Mouse (Mus musculus) forebrain, postnatal 0 days (tissue): ENCODE results near the gene Uba1. TPM values are rescaled to one million over a fixed set of nuclear protein-coding genes. Genes with fewer than 3 reads are reported as not detected.
A peak's percentile ranks its signal among the peaks of the same experiment; 100 is the strongest.

Experiments used
- ATAC-seq: fragments of 200-750 bp; cut with Nextera tagmentation; 2 replicates; pipeline ENCODE4 v1.8.0; 2017; ENCODE audit warnings: mild to moderate bottlenecking, moderate library complexity
- DNase-seq: peaks from one replicate; pipeline ENCODE4 v3.0.0-alpha.2; 2015
- H3K27ac ChIP-seq: fragments of 300-500 bp; sonication (generic); 2 replicates; pipeline ENCODE4 v1.5.1; 2014; ENCODE audit warnings: low read depth, mild to moderate bottlenecking, antibody characterized with exemption, low read length, moderate library complexity, mixed read lengths
- H3K27me3 ChIP-seq: fragments of 300-500 bp; sonication (generic); 2 replicates; pipeline ENCODE4 v1.6.1; 2014; ENCODE audit warnings: mild to moderate bottlenecking, low read length, mixed read lengths; ENCODE audit not compliant: insufficient read depth
- H3K36me3 ChIP-seq: fragments of 300-500 bp; sonication (generic); 2 replicates; pipeline ENCODE4 v1.6.1; 2014; ENCODE audit warnings: mild to moderate bottlenecking, moderate library complexity; ENCODE audit not compliant: insufficient read depth
- H3K4me1 ChIP-seq: fragments of 300-500 bp; sonication (generic); 2 replicates; pipeline ENCODE4 v1.6.1; 2014; ENCODE audit warnings: antibody characterized with exemption; ENCODE audit not compliant: insufficient read depth
- H3K4me2 ChIP-seq: fragments of 300-500 bp; sonication (generic); 2 replicates; pipeline ENCODE4 v1.6.1; 2014; ENCODE audit warnings: low read depth, mild to moderate bottlenecking, moderate library complexity
- H3K4me3 ChIP-seq: fragments of 300-500 bp; sonication (generic); 2 replicates; pipeline ENCODE4 v1.5.1; 2014; ENCODE audit warnings: low read depth, low read length, mixed read lengths
- H3K9ac ChIP-seq: fragments of 300-500 bp; sonication (generic); 2 replicates; pipeline ENCODE4 v1.6.1; 2014; ENCODE audit warnings: mild to moderate bottlenecking
- H3K9me3 ChIP-seq: fragments of 300-500 bp; sonication (generic); 2 replicates; pipeline ENCODE4 v1.6.1; 2016; ENCODE audit warnings: low read length
- CTCF ChIP-seq: sonication (generic); IDR thresholded peaks from 2 replicates; pipeline ENCODE4 v1.5.1; 2016; ENCODE audit warnings: antibody characterized with exemption, control low read depth, low read depth
- WGBS: fragments of 180-500 bp; shearing (Covaris S2); extraction: QIAGEN DNeasy Blood & Tissue Kit; methylation state at CpG from one replicate; pipeline ENCODE4 v1.1.7; 2014; 5-methylcytosine and 5-hydroxymethylcytosine counted together
- polyA plus RNA-seq: library from polyadenylated mRNA; unstranded; fragments of >200 nt; fragmentation: Nextera tagmentation; extraction: Ambion mirVana; gene quantifications from 2 replicates; pipeline ENCODE4 v1.2.1, GENCODE M21; 2015
- total RNA-seq: library from RNA; depleted of rRNA; stranded (reverse); fragments of >200 nt; gene quantifications from 2 replicates; pipeline ENCODE4 v1.2.3, GENCODE M21; 2014

Gene Uba1
- total and polyA plus RNA-seq, 2 experiments from 2014 or later = 300 to 559 TPM

GRCm38 (mm10) chrX:20688068-20688547 lies 30.0 kb downstream of the Uba1 start:
- no peaks in the 10 kb centered on the region for H3K27me3 ChIP-seq
- 37% methylated on average over 33 of the region's 33 CpGs for WGBS
- peak overlapping the region; percentile 60 for H3K4me3 ChIP-seq
- ATAC-seq (peak; percentile 90), DNase-seq (peak; percentile 90)
- no peak for TF ChIP-seq CTCF
- H3K9ac ChIP-seq = peak overlapping the region; percentile 80
- H3K36me3 ChIP-seq = peaks cover 2% of the 10 kb centered on the region; the same call in 1 of the 2 replicates
- peak overlapping the region; percentile 57 for H3K4me2 ChIP-seq
- H3K4me1 ChIP-seq = 0 out of 2 replicates have a peak, but pooled peaks cover 2% of the 10 kb centered on the region
- H3K27ac ChIP-seq = peak overlapping the region; percentile 94
- no peaks in the 10 kb centered on the region for H3K9me3 ChIP-seq

DNA sequence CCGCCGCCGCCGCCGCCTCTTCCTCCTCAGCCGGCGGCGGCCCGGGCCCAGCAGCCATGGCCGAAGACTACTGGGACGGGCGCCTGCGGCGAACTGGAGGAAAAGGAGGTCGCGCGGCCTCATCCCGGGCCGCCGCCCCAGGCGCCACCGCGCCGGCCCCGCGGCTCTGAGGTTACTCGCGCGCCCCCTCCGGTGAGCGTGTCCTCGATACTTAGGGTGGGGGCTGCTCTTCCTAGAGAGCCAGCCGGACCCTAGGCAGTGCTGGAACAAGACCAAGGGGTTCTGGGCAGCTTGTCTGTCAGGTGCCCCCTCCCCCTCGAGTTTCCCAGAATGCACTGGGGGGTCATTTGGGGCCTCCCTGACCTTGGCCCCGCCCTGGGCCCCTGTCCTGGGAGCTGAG lies 30.5 kb downstream of the Uba1 start:
- 0 out of 2 replicates have a peak, but pooled peaks cover 3% of the 10 kb centered on the region for H3K36me3 ChIP-seq
- H3K4me2 ChIP-seq = peak overlapping the region; percentile 57
- H3K4me1 ChIP-seq = 0 out of 2 replicates have a peak, but pooled peaks cover 2% of the 10 kb centered on the region
- TF ChIP-seq CTCF = peak; percentile 39
- H3K27ac ChIP-seq = peak overlapping the region; percentile 94
- peak overlapping the region; percentile 60 for H3K4me3 ChIP-seq
- peak overlapping the region; percentile 80 for H3K9ac ChIP-seq
- 28% methylated on average over 24 of the region's 35 CpGs for WGBS
- peak; percentile 36 for ATAC-seq
- no peaks in the 10 kb centered on the region for H3K27me3 ChIP-seq
- H3K9me3 ChIP-seq = no peaks in the 10 kb centered on the region
- DNase-seq = peak; percentile 46

DNA sequence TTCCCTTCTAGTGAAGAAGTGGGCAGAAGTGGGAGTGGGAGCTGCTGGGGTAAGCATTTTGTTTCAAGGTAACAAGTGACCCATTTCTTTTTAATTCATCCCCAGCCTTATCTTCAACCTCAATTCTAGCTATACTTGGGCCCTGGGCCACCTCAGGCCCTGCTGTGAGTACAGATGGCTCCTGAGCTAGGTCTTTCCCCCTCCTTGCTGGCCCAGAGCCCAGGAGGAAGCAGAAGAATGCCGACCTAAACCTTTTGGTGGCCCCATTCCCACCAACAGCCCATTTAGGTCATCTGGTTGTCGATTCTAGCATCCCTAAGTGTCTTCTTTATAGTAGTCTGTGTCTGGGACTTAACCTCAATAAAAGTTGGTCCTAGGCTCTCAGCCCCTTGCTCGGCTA lies 33.4 kb downstream of the Uba1 start:
- TF ChIP-seq CTCF = no peak
- Histone ChIP-seq H3K4me3 (no peak overlapping the region), H3K4me2 (no peak overlapping the region), H3K27ac (no peak overlapping the region), H3K9ac (no peak overlapping the region), H3K4me1 (0 out of 2 replicates have a peak, but pooled peaks cover 2% of the 10 kb centered on the region), H3K36me3 (peaks cover 13% of the 10 kb centered on the region; the same call in 1 of the 2 replicates), H3K9me3 (no peaks in the 10 kb centered on the region), H3K27me3 (no peaks in the 10 kb centered on the region)
- no peak for ATAC-seq
- no peak for DNase-seq
- WGBS = 65% methylated on average over 3 of the region's 3 CpGs

DNA sequence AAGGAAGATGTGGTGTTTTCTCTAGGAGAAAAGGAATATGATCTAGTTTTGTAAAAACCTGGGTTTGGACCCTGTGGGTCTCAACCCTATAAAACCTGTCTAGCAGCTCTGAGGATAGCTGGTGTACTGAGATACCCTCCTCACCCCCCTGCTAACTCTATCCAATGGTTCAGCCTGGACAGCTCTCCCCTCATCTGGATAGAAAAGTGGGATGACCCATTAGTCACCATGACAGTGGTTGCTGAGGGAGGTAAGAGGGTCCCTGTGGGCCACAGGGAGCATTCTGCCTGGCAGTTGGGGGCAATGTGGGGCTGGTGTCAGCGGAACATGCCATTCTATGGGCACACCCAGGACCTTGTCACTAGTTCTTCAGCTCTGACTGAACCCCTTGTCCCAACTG lies 34.5 kb downstream of the Uba1 start:
- H3K4me1 ChIP-seq = 0 out of 2 replicates have a peak, but pooled peaks cover 2% of the 10 kb centered on the region
- H3K4me3 ChIP-seq = no peak overlapping the region
- no peak overlapping the region for H3K9ac ChIP-seq
- no peak for ATAC-seq
- DNase-seq = no peak
- no peak overlapping the region for H3K27ac ChIP-seq
- H3K9me3 ChIP-seq = no peaks in the 10 kb centered on the region
- no peaks in the 10 kb centered on the region for H3K27me3 ChIP-seq
- peaks cover 18% of the 10 kb centered on the region for H3K36me3 ChIP-seq
- WGBS = 83% methylated on average over 1 of the region's 1 CpGs
- no peak for TF ChIP-seq CTCF
- no peak overlapping the region for H3K4me2 ChIP-seq

DNA sequence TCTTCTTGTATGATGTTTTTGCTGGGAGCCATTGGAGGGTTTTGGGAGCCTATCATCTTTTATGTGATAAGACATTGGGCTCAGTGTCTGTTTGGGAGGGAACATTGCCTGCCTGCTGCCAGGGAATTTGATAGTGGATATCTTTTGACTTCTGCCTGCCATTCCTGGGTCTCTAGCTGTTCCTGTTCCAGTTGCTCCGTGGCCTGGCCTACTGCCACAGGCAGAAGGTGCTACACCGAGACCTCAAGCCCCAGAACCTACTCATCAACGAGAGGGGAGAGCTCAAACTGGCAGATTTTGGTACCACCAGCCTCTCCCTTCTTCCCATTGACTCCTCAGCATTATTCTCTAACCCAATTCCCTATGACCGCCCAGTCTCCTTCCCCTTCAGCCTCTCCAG lies 37.7 kb downstream of the Uba1 start:
- WGBS = 77% methylated on average over 4 of the region's 4 CpGs
- no peaks in the 10 kb centered on the region for H3K4me1 ChIP-seq
- no peak for ATAC-seq
- no peak overlapping the region for H3K4me2 ChIP-seq
- H3K27ac ChIP-seq = no peak overlapping the region
- H3K9me3 ChIP-seq = no peaks in the 10 kb centered on the region
- no peak overlapping the region for H3K9ac ChIP-seq
- peaks cover 24% of the 10 kb centered on the region for H3K36me3 ChIP-seq
- DNase-seq = no peak
- TF ChIP-seq CTCF = no peak
- H3K4me3 ChIP-seq = no peak overlapping the region
- no peaks in the 10 kb centered on the region for H3K27me3 ChIP-seq

GRCm38 (mm10) chrX:20703741-20704290 lies 45.7 kb downstream of the Uba1 start, which contains the start of gene Usp11:
Gene Usp11 (plus strand): TSS chrX:20703906.
- Histone ChIP-seq H3K4me2 (peak within 1 kb of the TSS; percentile 39), H3K4me3 (peak within 1 kb of the TSS; percentile 57), H3K36me3 (no peaks in the 10 kb centered on the region; the same call in 1 of the 2 replicates), H3K4me1 (no peaks in the 10 kb centered on the region), H3K9ac (peak within 1 kb of the TSS; percentile 77), H3K9me3 (no peaks in the 10 kb centered on the region), H3K27me3 (no peaks in the 10 kb centered on the region), H3K27ac (peak within 1 kb of the TSS; percentile 94)
- 35% methylated on average over 32 of the region's 32 CpGs for WGBS
- DNase-seq (peak; percentile 82), ATAC-seq (peak; percentile 87)
- TF ChIP-seq CTCF = no peak

GRCm38 (mm10) chrX:20704295-20705082 lies 46.4 kb downstream of the Uba1 start:
- ATAC-seq = peak; percentile 91
- Histone ChIP-seq H3K9ac (peak overlapping the region; percentile 77), H3K4me2 (peak overlapping the region; percentile 39), H3K27ac (peak overlapping the region; percentile 94), H3K27me3 (no peaks in the 10 kb centered on the region), H3K4me3 (peak overlapping the region; percentile 57), H3K4me1 (no peaks in the 10 kb centered on the region), H3K36me3 (no peaks in the 10 kb centered on the region), H3K9me3 (no peaks in the 10 kb centered on the region)
- TF ChIP-seq CTCF = no peak
- DNase-seq = peak; percentile 86
- WGBS = 25% methylated on average over 28 of the region's 32 CpGs
